Mouse (Mus musculus) heart, postnatal 36 days (tissue): Measurements from ENCODE around the gene Trpm8. TPM values are rescaled to one million over a fixed set of nuclear protein-coding genes. Genes with fewer than 3 reads are reported as not detected.

Source experiments
- DNase-seq, 2 experiments: peaks; one replicate each; pipeline ENCODE4 v3.0.0; 2021 to 2022
- intact Hi-C: fragments of 180-260 bp; cut with DNase I; formaldehyde crosslinking; loops from one replicate; pipeline ENCODE4 v1.15.1; 2025
- total RNA-seq, 2 experiments: library from RNA; stranded (reverse); gene quantifications; 2 replicates each; pipeline ENCODE4 v1.2.3; 2021

Gene Trpm8
- total RNA-seq, 2 experiments from 2014 or later, result not detected

DNA sequence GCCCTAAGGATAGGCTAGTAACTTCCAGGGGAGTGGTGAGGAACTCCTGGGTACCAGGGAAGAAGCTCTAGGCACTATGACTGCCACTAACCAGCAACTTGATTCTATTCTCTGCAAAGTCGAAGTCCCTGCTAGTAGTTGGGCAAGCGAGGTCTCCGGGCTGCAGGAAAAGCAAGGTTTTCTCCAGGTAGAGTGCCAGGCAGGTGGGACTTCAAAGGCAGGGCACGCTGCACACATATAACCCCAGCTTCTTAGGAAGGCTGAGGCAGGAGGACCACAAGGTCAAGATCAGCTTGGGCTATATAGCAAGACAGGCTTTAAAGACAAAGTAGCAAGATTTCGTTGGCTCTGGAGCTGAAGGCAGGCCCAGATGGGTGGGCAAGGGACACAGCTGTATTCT is 13.7 kb upstream of the Trpm8 start:
- DNase-seq, result no peak
- intact Hi-C loops, result no loop called here

GRCm38 (mm10) chr1:88264237-88264868 is 13.1 kb upstream of the Trpm8 start:
- no peak for DNase-seq
- intact Hi-C loops, result no loop called here

GRCm38 (mm10) chr1:88264869-88265240 is 12.6 kb upstream of the Trpm8 start:
- no peak for DNase-seq
- intact Hi-C loops, result no loop called here

DNA sequence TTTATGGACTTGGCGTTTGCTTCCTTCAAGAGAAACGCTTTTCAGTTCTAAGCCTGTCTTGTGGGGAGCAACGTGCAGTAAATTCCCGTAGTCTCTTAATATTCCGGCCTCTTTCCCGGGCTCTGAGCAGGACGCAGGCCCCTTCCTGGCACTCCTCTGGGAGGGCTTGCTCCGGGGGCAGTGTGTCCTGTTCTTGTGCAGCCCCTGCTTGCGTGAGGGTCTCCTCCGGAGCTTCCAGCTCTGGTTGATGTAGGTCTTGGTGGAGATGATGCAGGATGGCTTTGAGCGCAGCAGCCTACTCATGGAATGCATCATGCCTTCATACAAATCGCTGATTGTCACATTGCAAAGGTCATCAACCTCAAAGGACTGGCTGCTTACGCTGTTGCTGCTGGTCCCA is 11.3 kb upstream of the Trpm8 start:
- no peak for DNase-seq
- intact Hi-C loops, result no loop called here

- intact Hi-C loops, result no loop called here
- DNase-seq, result no peak
Measured at GRCm38 (mm10) chr1:88267489-88267888, 10.0 kb upstream of the Trpm8 start.

DNA sequence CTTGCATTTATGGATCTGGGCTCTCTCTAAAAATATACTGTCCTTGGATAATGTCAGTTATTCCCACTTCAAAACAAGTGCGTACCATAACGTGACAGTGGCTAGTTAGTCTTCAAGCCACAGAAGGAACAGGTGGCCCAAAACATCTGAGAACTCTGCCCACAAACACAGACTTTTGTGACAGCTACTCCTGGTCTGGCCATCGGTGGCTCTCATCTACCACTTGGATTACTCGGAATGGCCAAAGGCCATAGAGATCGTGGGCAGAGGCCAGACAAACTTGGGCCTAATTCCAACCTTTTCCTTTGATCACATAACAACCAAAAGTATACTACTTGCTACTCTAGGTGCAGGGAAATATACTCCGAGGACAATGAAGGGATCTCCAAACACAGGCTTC is 9.4 kb upstream of the Trpm8 start:
- intact Hi-C loops, result no loop called here
- DNase-seq, result no peak

DNA sequence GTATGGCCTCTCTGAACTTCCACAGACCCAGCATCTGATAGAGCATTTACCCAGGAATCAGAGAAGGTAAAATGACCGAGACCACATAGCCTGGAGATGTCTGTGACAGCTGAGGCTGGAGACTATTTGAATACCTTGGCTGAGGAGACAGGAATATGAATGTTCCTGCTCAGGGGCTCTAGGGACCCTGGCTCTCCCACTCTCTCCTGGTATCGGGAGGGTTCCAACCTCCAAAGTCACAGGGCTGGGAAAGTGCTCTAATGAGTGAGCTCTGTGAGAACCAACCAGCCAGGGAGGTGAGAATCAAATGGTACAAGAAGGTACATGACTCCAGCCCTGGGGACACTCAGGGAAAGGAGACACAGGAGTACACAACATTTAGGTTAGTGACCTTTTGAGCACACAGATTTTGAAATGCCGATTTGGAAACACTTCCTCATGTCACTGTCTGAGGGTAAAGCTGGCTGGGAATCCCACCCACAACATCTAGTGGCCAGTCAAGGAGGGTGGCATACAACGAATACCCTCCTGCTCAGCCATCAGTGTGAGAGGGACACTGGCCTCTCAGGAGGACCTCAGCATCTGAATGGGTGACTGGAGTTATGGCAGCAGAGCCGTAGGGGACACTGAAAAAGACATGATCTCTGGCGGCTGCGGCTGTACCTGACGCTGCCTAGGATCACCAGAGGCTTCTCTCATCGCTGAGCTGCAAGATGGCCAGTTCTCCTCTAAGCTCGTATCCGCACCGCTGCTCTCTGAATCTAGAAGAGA is 7.7 kb upstream of the Trpm8 start:
- intact Hi-C loops, result no loop called here
- DNase-seq, result no peak

DNA sequence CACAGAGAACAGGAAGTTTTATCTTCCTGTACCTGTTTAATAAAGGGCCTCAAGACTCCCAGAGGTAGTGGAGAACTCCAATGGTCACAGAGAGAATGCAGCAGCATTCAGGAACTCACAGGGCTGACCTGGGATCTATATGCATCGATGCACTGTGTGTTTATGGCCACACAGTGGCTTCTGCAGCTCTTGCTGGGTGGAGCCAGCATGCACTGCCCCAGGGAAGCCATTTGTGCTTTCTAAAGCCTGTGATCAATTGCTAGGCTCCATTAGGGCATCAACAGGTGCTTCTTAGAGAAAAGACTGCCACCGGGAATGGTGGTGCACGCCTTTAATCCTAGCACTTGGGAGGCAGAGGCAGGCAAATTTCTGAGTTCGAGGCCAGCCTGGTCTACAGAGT is 4.6 kb upstream of the Trpm8 start:
- DNase-seq, result peak in 1 of 2 experiments; percentile 9
- intact Hi-C loops, result no loop called here

DNA sequence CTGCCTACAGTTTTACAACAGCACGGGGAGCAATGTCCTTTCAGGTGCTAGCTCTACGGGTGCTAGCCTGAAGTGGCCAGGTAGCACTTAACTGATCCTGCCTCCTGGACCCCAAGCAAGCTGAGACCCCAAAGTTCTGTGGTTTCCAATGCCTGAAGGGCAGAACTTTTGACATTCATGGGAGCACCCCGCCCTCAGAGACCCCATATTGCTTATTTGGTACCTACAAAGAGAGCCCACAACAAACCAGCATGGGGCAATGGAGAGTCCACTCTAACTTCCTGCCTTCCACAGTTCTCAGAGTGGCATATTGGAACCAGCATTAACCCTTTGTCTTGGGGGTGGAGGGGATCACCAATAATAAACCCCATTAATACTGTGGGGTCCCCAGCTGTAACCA is 4.1 kb upstream of the Trpm8 start:
- DNase-seq, result peak in 1 of 2 experiments; percentile 9
- intact Hi-C loops, result no loop called here

DNA sequence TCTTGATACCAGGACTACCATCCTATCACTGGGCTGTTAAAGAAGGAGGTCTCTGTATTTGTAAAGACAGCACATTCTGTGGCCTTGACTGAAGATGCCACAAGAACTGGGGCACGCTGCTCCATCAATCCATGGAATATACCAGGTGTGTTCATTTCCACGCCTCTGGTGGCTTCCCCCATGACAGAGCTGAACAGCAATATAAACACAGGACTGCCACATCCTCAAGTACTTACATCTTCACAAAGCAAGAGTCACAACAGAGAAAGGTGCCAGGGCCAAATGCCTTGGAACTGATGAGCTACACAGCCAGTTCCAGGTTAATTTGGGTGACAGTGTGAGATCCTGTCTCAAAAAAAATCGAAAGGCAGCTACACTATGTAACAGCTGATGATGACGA is 3.6 kb upstream of the Trpm8 start:
- intact Hi-C loops, result no loop called here
- DNase-seq, result peak in 1 of 2 experiments; percentile 1

DNA sequence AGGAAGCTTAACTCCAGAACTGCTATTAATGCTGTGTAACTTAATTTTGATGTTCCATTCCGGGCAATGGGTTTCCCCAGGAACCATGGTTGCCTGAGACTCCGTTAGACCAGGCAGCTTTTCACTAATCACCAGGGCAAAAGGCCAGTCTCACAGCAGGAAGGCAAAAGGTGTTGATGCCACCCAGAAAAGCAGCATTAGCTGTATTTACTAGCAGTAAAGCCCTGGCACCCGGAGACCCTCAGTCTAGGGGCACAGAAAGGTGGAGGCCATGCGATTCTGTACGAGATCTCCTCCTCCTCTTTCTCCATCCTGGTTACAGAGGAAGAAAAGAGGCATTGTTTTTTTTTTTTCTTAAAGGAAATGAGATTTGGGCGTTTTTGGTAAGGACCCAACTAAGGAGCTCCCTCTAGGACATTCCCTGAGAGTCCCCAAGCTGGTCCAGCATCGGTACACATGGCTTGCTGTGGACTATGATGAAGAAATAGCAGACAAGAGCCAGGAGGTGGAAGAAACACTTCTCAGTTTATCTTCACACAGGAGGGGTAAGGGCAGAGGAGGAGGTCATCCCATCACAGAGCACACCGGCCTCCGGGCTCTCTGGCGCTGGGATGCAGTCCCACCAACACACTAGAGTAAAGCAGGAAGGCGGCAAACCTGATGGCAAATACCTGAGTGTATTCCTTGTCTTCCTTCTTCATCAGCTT is 2.9 kb upstream of the Trpm8 start:
- intact Hi-C loops, result no loop called here
- DNase-seq, result peak in 1 of 2 experiments; percentile 12

GRCm38 (mm10) chr1:88275078-88275680 is 2.3 kb upstream of the Trpm8 start:
- DNase-seq, result peak in 1 of 2 experiments; percentile 5
- intact Hi-C loops, result no loop called here

DNA sequence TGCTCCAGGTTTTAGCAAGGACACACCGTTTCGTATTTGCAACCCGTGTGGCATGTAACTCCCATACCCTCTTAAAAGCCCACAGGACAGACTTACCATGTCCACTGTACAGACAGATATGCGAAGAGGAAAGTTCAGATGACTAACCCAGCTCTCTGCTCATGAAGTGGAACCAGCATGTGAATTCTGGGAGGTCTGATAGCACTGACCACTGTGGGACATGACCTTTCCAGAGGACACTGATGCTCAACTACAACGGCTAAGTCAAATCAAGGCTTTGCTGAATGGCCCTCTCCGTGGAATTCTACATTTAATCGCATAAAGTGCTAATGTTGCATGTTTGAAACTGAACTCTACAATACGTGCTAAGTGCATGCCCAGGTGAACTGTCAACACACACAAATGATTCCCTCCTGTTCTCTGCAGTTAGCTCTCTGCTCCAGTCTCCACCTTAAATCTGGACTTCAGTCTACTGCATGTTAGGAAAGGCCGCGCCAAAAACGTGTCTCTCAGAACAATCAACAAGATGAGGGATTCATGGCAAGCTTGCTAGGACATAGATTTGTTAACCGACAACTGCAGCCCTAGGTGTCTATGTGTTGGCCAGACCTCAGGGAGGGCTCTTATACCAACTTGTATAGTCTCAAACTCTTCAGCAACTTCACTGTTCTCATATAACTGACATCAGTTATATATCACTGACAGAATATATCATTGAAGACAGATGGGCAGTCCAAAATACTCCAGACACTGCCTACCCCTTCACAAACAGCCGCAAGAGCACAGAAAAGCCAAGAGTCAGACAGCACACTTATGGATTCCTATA is 1.6 kb upstream of the Trpm8 start:
- peak in 1 of 2 experiments; percentile 25 for DNase-seq
- intact Hi-C loops, result no loop called here

DNA sequence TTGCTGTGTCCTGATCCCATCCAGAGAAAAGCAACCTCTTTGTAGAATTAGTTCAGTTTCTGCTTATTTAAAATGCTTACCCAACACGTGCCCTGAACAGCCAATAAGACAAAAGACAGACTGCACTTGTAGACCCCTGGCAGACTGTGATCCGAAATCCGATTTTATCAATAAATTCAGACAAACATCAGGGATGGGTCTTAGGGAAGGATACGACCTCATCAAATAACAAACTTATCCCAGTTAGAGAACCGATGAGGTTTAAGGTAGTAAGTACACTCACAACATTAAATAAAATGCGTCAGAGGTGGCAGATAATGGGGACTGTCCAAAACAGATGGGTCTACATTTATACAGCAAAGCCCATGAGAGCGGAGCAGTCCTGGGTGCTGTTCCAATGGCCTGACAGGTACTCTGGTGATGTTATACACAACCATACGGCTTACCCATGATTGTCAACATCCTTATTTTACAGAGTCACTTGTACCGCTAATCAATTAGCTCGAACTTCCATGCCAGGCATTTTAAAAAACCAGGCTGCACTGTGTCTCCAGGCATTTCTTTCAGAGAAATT is 850 bp upstream of the Trpm8 start:
- intact Hi-C loops, result no loop called here
- no peak for DNase-seq

- intact Hi-C loops, result no loop called here
Measured at GRCm38 (mm10) chr1:88277818-88278511, 504 bp downstream of the Trpm8 start.

DNA sequence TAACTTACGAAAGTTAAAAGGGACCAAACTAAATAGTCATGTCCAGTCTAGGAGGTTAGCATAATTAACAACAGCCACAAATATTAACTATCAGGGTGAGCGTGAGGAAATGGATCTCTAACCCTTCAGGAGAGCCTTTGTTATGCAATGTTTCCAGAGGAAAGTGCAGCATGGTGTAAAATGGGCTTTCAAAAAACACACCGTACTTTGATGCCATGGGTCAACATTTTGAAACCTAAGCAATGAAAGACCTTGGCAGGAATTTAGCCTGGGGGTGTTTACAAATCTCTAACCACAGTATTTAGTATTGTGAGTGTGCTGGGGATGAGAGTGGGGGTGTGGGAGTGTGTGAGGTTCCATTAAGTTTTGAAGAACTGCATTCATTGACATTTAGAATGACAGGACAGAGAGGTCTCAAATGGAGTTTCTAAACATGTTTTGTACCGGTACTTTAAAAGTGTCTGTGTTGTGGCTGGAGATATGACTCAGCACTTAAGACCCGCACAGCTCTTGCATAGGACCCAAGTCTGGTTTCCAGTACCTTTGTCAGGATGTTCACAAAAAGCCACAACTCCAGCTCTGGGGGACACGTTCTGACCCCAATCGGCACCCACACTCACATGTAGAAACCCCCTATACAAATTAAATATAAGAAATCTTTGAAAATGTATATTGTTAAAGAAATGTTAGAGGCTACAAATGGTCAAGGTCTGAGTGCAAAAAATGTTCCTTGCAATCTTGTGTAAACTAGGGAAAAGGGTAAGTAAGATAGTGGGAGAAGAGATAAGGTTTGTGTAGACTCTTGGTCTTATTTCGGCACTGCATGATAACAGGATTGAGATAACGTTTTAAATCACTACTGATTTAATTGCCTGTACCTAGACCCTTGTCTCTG is 1.9 kb downstream of the Trpm8 start:
- intact Hi-C loops, result loop anchor here (10.0 kb wide), 1 partner anchor 275 kb away; the partner anchor contains the start of gene Usp40
- DNase-seq, result peak in 1 of 2 experiments; percentile 15

More at GRCm38 (mm10) chr1:88277818-88278511, 504 bp downstream of the Trpm8 start:
- no peak for DNase-seq

GRCm38 (mm10) chr1:88280006-88280690 is 2.7 kb downstream of the Trpm8 start:
- DNase-seq, result peak in 1 of 2 experiments; percentile 8
- intact Hi-C loops, result loop anchor here (10.0 kb wide), 1 partner anchor 275 kb away; the partner anchor contains the start of gene Usp40

- no peak for DNase-seq
- intact Hi-C loops, result loop anchor here (10.0 kb wide), 1 partner anchor 278 kb away; the partner anchor contains the start of gene Usp40
Measured at GRCm38 (mm10) chr1:88282301-88282700, 4.8 kb downstream of the Trpm8 start.
